Mouse (Mus musculus) c-Kit-positive CD71-positive TER-119-negative erythroid progenitor cells, embryonic 14.5 days (primary cell): ENCODE data around the gene Atp13a5.

Source experiments
- DNase-seq: peaks from one replicate; pipeline ENCODE4 v3.0.0-alpha.2; 2013; ENCODE audit warnings: low read depth

The Atp13a5 gene

DNA sequence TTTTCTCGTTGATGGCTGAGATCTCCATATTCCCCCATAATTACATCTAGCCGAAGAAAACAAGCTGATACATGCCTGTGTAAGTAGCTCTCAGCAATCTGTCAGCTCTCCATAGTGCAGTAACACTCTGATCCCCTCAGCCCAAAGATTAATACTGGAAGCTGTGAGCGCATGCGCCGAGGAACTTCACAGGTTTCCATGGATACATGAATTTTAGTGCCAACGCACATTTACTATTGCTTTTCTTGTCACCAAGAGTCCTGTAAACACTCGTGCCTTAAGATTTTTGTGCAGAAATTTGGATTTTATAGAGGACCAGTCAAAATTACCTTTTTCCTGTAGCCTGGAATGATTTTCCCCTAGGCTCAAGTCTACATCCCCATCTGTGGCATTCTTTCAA, 173.7 kb downstream of the Atp13a5 start:
- no peak for DNase-seq

DNA sequence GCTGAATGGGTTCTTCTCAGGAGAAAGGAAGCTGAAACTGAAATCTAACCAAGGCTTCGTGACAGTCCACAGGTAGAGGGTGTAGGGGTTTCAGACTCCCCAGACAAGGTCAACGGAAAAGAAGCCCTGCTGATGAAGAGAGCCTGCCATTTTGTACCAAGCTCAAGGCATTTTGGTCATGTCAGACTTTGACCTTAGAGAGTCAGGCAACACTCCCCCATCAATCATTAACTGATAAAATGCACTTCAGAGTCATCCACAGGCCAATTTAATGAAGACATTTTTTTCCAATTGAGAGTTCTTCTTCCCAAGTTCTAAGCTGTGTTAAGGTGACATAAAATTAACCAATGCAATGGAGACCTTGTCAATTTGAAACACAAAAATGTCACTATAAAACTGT, 177.4 kb downstream of the Atp13a5 start:
- DNase-seq: no peak

GRCm38 (mm10) chr16:29198461-29198860, 180.1 kb downstream of the Atp13a5 start:
- DNase-seq: no peak

DNA sequence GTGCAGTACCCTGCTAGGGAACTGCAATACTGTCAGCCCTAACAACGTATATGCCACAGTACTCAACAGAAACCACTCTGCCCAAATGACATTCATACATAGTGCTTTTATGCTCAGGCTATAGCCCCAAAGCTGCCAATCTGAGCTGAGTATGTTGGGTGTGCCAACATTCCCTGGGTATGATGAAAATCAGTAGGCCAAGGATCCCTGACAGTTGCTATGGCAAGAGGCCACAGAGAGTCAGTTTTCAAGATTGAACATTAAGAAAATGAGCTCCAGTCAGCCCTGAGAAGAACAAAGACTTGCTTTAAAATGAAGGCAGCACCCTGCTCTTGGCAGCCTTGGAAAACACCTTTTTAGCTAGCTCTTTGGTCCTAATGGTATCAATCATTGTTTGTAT, 183.4 kb downstream of the Atp13a5 start:
- DNase-seq: no peak

GRCm38 (mm10) chr16:29193981-29194380, 184.6 kb downstream of the Atp13a5 start:
- no peak for DNase-seq

GRCm38 (mm10) chr16:29192911-29193310, 185.6 kb downstream of the Atp13a5 start:
- DNase-seq: no peak
